Mouse (Mus musculus) C2C12 (cell line): ENCODE results near the gene Ggt5. TPM values are rescaled to one million over a fixed set of nuclear protein-coding genes. Genes with fewer than 3 reads are reported as not detected.

Source experiments
- H3K27me3 ChIP-seq: one replicate; pipeline ENCODE4 v1.6.1; 2011; ENCODE audit not compliant: control insufficient read depth, insufficient read depth, insufficient read length
- H3K36me3 ChIP-seq: one replicate; pipeline ENCODE4 v1.6.1; 2011; ENCODE audit not compliant: control insufficient read depth, insufficient read depth
- H3K4me3 ChIP-seq: one replicate; pipeline ENCODE4 v1.5.1; 2011; ENCODE audit warnings: mild to moderate bottlenecking, control low read depth; ENCODE audit not compliant: poor library complexity, insufficient read depth, severe bottlenecking
- H3K79me2 ChIP-seq: one replicate; pipeline ENCODE4 v1.6.1; 2011; ENCODE audit not compliant: control insufficient read depth, insufficient read depth
- H3K79me3 ChIP-seq: one replicate; pipeline ENCODE4 v1.6.1; 2011; ENCODE audit warnings: low read depth, control low read depth
- H3ac ChIP-seq: one replicate; pipeline ENCODE3; 2011; ENCODE audit warnings: low read depth; ENCODE audit not compliant: control insufficient read depth, insufficient read length
- CEBPB ChIP-seq: IDR thresholded peaks from one replicate; pipeline ENCODE4 v1.6.1; 2011; ENCODE audit warnings: low read depth, mild to moderate bottlenecking, control low read depth, moderate library complexity
- CTCF ChIP-seq: IDR thresholded peaks from one replicate; pipeline ENCODE4 v1.5.1; 2011; ENCODE audit not compliant: control insufficient read depth, insufficient read depth, insufficient read length
- FOSL1 ChIP-seq: IDR thresholded peaks from one replicate; pipeline ENCODE4 v1.8.0; 2011; ENCODE audit warnings: mild to moderate bottlenecking, low read length; ENCODE audit not compliant: poor library complexity, insufficient read depth, severe bottlenecking
- MAX ChIP-seq: IDR thresholded peaks from one replicate; pipeline ENCODE4 v1.6.1; 2011; ENCODE audit warnings: mild to moderate bottlenecking, control low read depth
- MYOD1 ChIP-seq: IDR thresholded peaks from one replicate; pipeline ENCODE4 v1.6.1; 2011; ENCODE audit warnings: low read depth; ENCODE audit not compliant: control insufficient read depth, insufficient read length
- MYOG ChIP-seq: IDR thresholded peaks from one replicate; pipeline ENCODE4 v1.6.1; 2011; ENCODE audit not compliant: control insufficient read depth, insufficient read length; ENCODE audit errors: extremely low read depth
- USF1 ChIP-seq: IDR thresholded peaks from one replicate; pipeline ENCODE4 v1.6.1; 2011; ENCODE audit warnings: low read depth, mild to moderate bottlenecking, control low read depth, moderate library complexity
- polyA plus RNA-seq: library from polyadenylated mRNA; unstranded; fragments of >200 nt; fragmentation: generic; extraction: Trizol; gene quantifications from one replicate; pipeline ENCODE4 v1.2.1, GENCODE M21; 2012; ENCODE audit warnings: missing spikeins

Gene Ggt5
- polyA plus RNA-seq, 1 experiment: not detected

DNA sequence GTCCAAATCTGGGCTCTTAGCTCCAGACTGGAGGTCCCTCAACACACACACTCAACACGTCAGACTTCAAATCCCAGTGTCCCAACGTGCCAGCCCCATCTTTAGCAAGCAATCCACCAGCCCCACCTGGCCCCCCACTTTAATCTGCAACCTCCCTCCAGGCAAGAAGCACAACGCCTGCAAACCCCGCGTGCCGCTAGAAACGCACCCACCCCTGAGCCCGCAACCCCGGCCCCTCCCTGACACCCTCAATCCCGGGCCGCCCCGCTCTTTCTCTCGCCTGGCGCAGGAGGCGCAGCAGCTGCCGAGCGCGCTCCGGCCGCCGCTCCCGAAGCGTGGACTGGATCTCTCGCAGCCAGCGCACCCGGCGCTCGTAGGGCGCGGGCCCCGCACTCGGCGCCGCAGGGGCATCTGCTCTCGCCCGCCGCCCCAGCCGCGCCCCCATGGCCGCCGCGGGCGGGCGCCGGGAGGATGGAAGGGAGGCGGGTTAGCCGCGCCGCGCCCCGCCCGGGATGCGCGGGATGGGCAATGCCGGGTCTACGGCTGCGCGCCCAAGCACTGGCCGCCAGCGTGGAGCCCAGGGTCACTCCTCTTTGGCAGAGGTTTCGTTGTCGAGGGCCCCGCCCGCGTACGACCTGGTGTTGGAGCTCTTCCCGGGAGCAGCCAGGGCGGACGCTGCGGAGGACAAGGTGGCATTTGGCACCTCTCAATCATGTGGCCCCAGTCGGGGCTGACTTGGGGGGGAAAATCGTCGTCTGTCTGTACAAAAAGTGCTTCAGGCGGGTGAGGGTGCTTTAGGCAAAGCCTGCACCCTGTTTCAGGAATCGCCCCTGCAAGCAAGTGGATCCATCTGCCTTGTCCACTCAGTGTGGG lies 29.2 kb upstream of the Ggt5 start, which contains the start of gene Lrrc75b:
TSS of gene Lrrc75b (minus strand) at position 655 of the 873 bp plus-strand sequence.
- Histone ChIP-seq H3ac (peak within 1 kb of the TSS; percentile 76), H3K27me3 (no peaks in the 10 kb centered on the region), H3K4me3 (peak within 1 kb of the TSS; percentile 34), H3K79me3 (no peaks in the 10 kb centered on the region), H3K36me3 (peaks cover 9% of the 10 kb centered on the region), H3K79me2 (no peaks in the 10 kb centered on the region)
- no peak for TF ChIP-seq MYOD1
- no peak for TF ChIP-seq USF1
- TF ChIP-seq FOSL1: no peak
- no peak for TF ChIP-seq MYOG
- TF ChIP-seq CEBPB: no peak
- TF ChIP-seq MAX: no peak

DNA sequence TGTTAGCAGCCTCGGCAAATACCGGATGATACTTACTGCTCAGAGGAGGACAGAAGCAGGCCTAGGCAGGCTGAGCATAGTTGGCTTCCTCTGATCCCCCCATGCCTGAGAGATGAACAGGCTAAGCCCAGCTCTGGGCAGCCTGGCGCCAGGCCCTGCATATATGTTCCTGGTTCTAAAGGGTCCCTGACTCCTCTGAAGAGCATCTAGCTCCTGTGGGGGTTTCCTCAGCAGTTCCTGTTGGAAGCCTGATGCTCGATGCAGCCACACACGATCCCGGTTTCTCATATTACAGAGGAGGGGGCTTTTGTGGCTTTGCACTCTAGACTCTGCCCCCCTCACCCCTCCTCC lies 28.6 kb upstream of the Ggt5 start:
- Histone ChIP-seq H3K79me3 (no peaks in the 10 kb centered on the region), H3K27me3 (no peaks in the 10 kb centered on the region), H3ac (peak overlapping the region; percentile 76), H3K4me3 (no peak overlapping the region), H3K79me2 (no peaks in the 10 kb centered on the region), H3K36me3 (peaks cover 8% of the 10 kb centered on the region)
- TF ChIP-seq CTCF (no peak), CEBPB (no peak), USF1 (no peak), MAX (no peak)

DNA sequence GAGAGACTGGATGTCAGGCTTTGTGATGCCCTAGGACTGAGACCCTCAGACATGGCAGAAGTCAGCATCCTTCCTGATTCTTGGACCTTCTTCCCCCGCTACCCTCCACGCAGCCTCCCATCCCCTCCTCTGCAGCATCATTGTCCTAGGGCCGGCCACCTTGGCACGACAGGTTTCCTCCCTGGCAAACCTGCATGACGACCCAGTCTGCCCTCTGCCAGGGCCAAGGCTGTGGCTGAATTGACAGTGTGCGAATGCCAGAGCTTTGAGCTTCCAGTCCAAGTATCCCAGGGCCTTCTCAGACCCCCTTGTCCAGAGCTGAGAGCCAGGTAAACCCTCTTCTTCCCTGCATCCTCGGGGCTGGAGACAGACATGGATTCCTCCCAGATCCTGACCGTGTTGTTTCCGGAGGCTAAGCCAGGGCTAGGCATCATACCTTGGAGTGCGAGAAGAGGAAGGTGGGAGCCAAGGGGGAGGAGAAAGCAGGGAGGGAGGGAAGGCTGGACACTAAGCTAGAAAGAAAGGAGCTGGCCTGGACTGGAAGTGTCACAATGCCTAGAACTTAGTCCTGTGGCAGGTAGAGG lies 28.0 kb upstream of the Ggt5 start, which contains the start of gene Ggt1:
TSS of gene Ggt1 (plus strand) at position 534 of the 584 bp plus-strand sequence.
- Histone ChIP-seq H3K36me3 (peaks cover 4% of the 10 kb centered on the region), H3K79me2 (no peaks in the 10 kb centered on the region), H3K27me3 (no peaks in the 10 kb centered on the region), H3ac (no peak within 1 kb of the TSS), H3K4me3 (no peak within 1 kb of the TSS), H3K79me3 (no peaks in the 10 kb centered on the region)
- no peak for TF ChIP-seq MAX

DNA sequence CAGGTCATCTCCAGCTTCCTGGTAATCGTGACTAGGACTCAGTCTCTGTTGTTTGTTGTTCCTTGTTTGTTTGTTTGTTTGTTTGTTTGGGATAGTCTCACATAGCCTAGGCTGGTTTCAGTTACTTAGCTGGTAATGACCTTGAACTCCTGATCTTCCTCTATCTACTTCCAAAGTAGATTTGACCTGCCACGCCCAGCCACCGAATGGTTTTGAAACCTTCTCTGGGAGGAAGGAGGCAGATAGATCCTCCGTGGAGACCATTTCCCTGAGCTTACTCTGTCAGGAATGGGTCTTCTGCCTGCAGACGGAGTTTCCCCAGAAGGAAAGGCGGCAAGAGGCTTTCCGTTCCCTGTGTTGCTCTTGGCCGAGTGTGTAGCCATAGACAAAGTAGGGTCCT lies 26.5 kb upstream of the Ggt5 start:
- Histone ChIP-seq H3K79me3 (no peaks in the 10 kb centered on the region), H3K79me2 (no peaks in the 10 kb centered on the region), H3ac (no peak overlapping the region), H3K27me3 (no peaks in the 10 kb centered on the region), H3K36me3 (no peaks in the 10 kb centered on the region), H3K4me3 (no peak overlapping the region)
- no peak for TF ChIP-seq MYOD1
- no peak for TF ChIP-seq MYOG
- no peak for TF ChIP-seq FOSL1
- no peak for TF ChIP-seq CTCF
- TF ChIP-seq MAX: no peak
- no peak for TF ChIP-seq USF1
- TF ChIP-seq CEBPB: no peak

GRCm38 (mm10) chr10:75564687-75565265 lies 24.4 kb upstream of the Ggt5 start:
- H3K4me3 ChIP-seq: no peak overlapping the region
- no peak overlapping the region for H3ac ChIP-seq
- no peaks in the 10 kb centered on the region for H3K79me3 ChIP-seq
- TF ChIP-seq MYOG (no peak), FOSL1 (no peak), CTCF (no peak), USF1 (no peak), MAX (no peak), MYOD1 (no peak), CEBPB (no peak)
- H3K36me3 ChIP-seq: no peaks in the 10 kb centered on the region
- H3K79me2 ChIP-seq: no peaks in the 10 kb centered on the region
- H3K27me3 ChIP-seq: no peaks in the 10 kb centered on the region

DNA sequence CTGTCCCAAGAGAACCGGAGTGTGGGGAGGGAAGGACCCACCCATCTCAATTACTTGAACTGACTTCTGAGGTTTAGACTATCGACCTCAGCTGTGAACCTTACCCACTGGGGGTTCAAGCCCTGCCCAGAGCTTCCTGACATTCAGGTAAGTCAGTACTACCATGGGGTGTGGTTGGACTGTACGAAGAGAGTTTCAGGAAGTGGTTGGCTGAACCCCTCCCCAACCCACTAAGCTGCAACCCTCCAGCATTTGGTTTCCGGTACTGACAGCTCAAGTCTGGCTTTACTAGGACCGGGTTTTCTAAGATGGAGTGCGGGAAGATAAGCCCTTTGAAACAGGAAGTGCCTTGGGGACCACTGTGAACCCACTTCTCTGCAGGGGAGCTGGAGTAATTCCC lies 23.7 kb upstream of the Ggt5 start:
- no peaks in the 10 kb centered on the region for H3K79me2 ChIP-seq
- no peak for TF ChIP-seq FOSL1
- no peak for TF ChIP-seq CEBPB
- no peak for TF ChIP-seq MAX
- no peak for TF ChIP-seq USF1
- TF ChIP-seq MYOD1: no peak
- TF ChIP-seq MYOG: no peak
- no peak for TF ChIP-seq CTCF
- H3ac ChIP-seq: no peak overlapping the region
- H3K27me3 ChIP-seq: no peaks in the 10 kb centered on the region
- no peaks in the 10 kb centered on the region for H3K79me3 ChIP-seq
- no peak overlapping the region for H3K4me3 ChIP-seq
- H3K36me3 ChIP-seq: no peaks in the 10 kb centered on the region
